Mouse (Mus musculus): ENCODE measurements at regions not wholly inside any gene's neighbourhood (a gene's known extent, or its start where the extent isn't known, plus 50 kb on each side); places are given as distances from the start of the nearest gene placed in this dataset.

DNA sequence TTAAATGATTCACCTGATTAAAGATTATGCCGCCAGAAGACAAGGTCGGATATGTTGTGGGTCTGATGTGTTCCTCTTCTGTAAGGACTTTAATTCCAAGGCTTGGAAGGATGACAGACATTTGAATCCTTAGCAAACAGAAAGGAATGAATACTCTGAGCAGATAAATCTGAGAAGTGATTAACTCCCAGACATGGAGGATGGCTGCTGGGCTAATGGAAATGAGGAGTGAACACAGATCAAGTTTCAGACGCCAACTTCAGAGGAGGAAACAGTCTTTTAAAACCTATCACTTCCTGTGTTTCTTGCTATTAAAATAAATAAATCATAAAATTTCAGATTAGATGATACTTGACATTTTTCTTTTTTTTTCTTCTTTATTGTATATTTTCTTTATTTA, 72.0 kb upstream of the Bmper start:
- TF ChIP-seq CTCF (IDR thresholded peaks at IDR 0.05; ENCODE audit: insufficient read depth, low read length) (no peak), POLR2A (IDR thresholded peaks at IDR 0.05; ENCODE audit: borderline replicate concordance, extremely low read depth, low read depth, low read length) (no peak)
